25 mouse cellular contexts compared by ENCODE assay signal in genomic region chr7:121014486-121014885, GRCm38 (mm10). TPM values are rescaled to one million over a fixed set of nuclear protein-coding genes. Genes with fewer than 3 reads are reported as not detected.
DNase-seq lines count a peak whose midpoint lies in the region; ATAC-seq lines count a peak whose summit lies in the region.
"Had no signal": no experiment of that assay in that cellular context is flagged by ENCODE, and none has a peak within 500 bp of the region (broad histone marks: within the 10 kb centered on the region; RNA-seq: fewer than 3 reads in every experiment).

No protein-coding gene starts in this region.

- DNase-seq in heart, adult 11 months, result peak; percentile 18
- DNase-seq in lung, postnatal 14 days, result no peak
- peak; percentile 6 for DNase-seq in lung, postnatal 36 days
- no peak for DNase-seq in lung, postnatal 10 days
- DNase-seq: adrenal gland, adult 8-10 months; adrenal gland, postnatal 14 days; adrenal gland, postnatal 36 days; B cell, adult 2 months; cerebellum, adult 11-12 months; cerebellum, adult 2 months; cerebellum, adult 9-10 months; cerebellum, postnatal 10 days; cerebellum, postnatal 25 days had no signal

- no peaks in the 10 kb centered on the region for H3K9me3 ChIP-seq in heart, embryonic 12.5 days (replicated peaks)
- no peaks in the 10 kb centered on the region for H3K9me3 ChIP-seq in lung, embryonic 16.5 days (ENCODE audit: control insufficient read depth, low read length)
- H3K9me3 ChIP-seq: embryonic facial prominence, embryonic 10.5 days; embryonic facial prominence, embryonic 12.5 days; forebrain, embryonic 13.5 days; forebrain, embryonic 15.5 days; G1E had no signal

- H3K27ac ChIP-seq in heart, embryonic 12.5 days (ENCODE audit: poor library complexity, severe bottlenecking), result no peak overlapping the region
- H3K27ac ChIP-seq in lung, embryonic 16.5 days (ENCODE audit: low read length), result no peak overlapping the region
- H3K27ac ChIP-seq: embryonic facial prominence, embryonic 10.5 days; embryonic facial prominence, embryonic 12.5 days; forebrain, embryonic 13.5 days; forebrain, embryonic 15.5 days had no signal

- H3K36me3 ChIP-seq in heart, embryonic 12.5 days, result no peaks in the 10 kb centered on the region
- no peaks in the 10 kb centered on the region for H3K36me3 ChIP-seq in lung, embryonic 16.5 days (ENCODE audit: control insufficient read depth, insufficient read depth, low read length)
- H3K36me3 ChIP-seq: embryonic facial prominence, embryonic 10.5 days; embryonic facial prominence, embryonic 12.5 days; forebrain, embryonic 15.5 days; G1E had no signal

- no peaks in the 10 kb centered on the region for H3K4me1 ChIP-seq in heart, embryonic 12.5 days (replicated peaks)
- H3K4me1 ChIP-seq in lung, embryonic 16.5 days (replicated peaks; ENCODE audit: control insufficient read depth, insufficient read depth, low read length), result no peaks in the 10 kb centered on the region

- peaks cover 11% of the 10 kb centered on the region; the same call in 1 of the 2 replicates for H3K27me3 ChIP-seq in heart, embryonic 12.5 days (replicated peaks)
- H3K27me3 ChIP-seq in lung, embryonic 16.5 days (ENCODE audit: control insufficient read depth, insufficient read depth, low read depth, low read length), result peaks cover 6% of the 10 kb centered on the region; the same call in 1 of the 2 replicates
- H3K27me3 ChIP-seq: CH12.LX; embryonic facial prominence, embryonic 12.5 days; forebrain, embryonic 13.5 days; forebrain, embryonic 15.5 days; Patski had no signal

- H3K4me3 ChIP-seq in heart, embryonic 12.5 days, result no peak overlapping the region
- no peak overlapping the region for H3K4me3 ChIP-seq in lung, embryonic 16.5 days (ENCODE audit: low read length)
- H3K4me3 ChIP-seq: embryonic facial prominence, embryonic 10.5 days; embryonic facial prominence, embryonic 12.5 days; forebrain, embryonic 13.5 days; forebrain, embryonic 15.5 days had no signal

- no peak for ATAC-seq in heart, embryonic 12.5 days (ENCODE audit: insufficient number of reproducible peaks, low FRiP score)
- ATAC-seq in lung, embryonic 16.5 days (ENCODE audit: low read depth), result peak; percentile 82
- ATAC-seq: activated CD4-positive, CD25-positive, alpha-beta regulatory T cell, adult 4 months; CD4-positive, CD25-positive, alpha-beta regulatory T cell, adult 4 months; forebrain, embryonic 13.5 days; forebrain, embryonic 15.5 days; Patski had no signal

- no peak overlapping the region for H3K9ac ChIP-seq in heart, embryonic 12.5 days
- no peak overlapping the region for H3K9ac ChIP-seq in lung, embryonic 16.5 days (ENCODE audit: low read length)
- H3K9ac ChIP-seq: embryonic facial prominence, embryonic 12.5 days; forebrain, embryonic 13.5 days; forebrain, embryonic 15.5 days had no signal

- H3K4me2 ChIP-seq in heart, embryonic 12.5 days, result no peak overlapping the region
- no peak overlapping the region for H3K4me2 ChIP-seq in lung, embryonic 16.5 days (ENCODE audit: low read depth, low read length)
- H3K4me2 ChIP-seq: embryonic facial prominence, embryonic 12.5 days; forebrain, embryonic 13.5 days; forebrain, embryonic 15.5 days had no signal

- WGBS in heart, embryonic 12.5 days, result 77% methylated on average over 10 of the region's 10 CpGs
- WGBS in lung, embryonic 16.5 days, result 58% methylated on average over 10 of the region's 10 CpGs

RNA-seq across cellular contexts. Expression of gene Mettl9, which starts 19.8 kb away (rescaled TPM):
- 116 TPM in 2 replicates for polyA plus RNA-seq in heart, embryonic 12.5 days (2016; fragmentation: Nextera tagmentation; extraction: Ambion mirVana)
- polyA plus RNA-seq in lung, embryonic 16.5 days (2015; fragmentation: Nextera tagmentation; extraction: Ambion mirVana), result 116 and 117 TPM in 2 replicates

RNA-seq across cellular contexts. Expression of gene Mfsd13b, which starts 32.2 kb away (rescaled TPM):
- polyA plus RNA-seq in heart, embryonic 12.5 days (2016; fragmentation: Nextera tagmentation; extraction: Ambion mirVana), result 0.43 and 0.45 TPM in 2 replicates
- 0.23 TPM in 1 of 2 replicates, not detected in the other for polyA plus RNA-seq in lung, embryonic 16.5 days (2015; fragmentation: Nextera tagmentation; extraction: Ambion mirVana)
- polyA plus RNA-seq: activated CD4-positive, CD25-positive, alpha-beta regulatory T cell, adult 4 months; CD4-positive, CD25-positive, alpha-beta regulatory T cell, adult 4 months; embryonic facial prominence, embryonic 12.5 days; embryonic facial prominence, embryonic 14.5 days; G1E had no signal

RNA-seq across cellular contexts. Expression of gene Cdr2, which starts 32.4 kb away (rescaled TPM):
- 16.1 and 17.8 TPM in 2 replicates for polyA plus RNA-seq in heart, embryonic 12.5 days (2016; fragmentation: Nextera tagmentation; extraction: Ambion mirVana)
- polyA plus RNA-seq in lung, embryonic 16.5 days (2015; fragmentation: Nextera tagmentation; extraction: Ambion mirVana), result 8.5 and 9.2 TPM in 2 replicates

RNA-seq across cellular contexts. Expression of gene Igsf6, which starts 59.9 kb away (rescaled TPM):
- polyA plus RNA-seq in heart, embryonic 12.5 days (2016; fragmentation: Nextera tagmentation; extraction: Ambion mirVana), result 0.50 and 1.0 TPM in 2 replicates
- polyA plus RNA-seq in lung, embryonic 16.5 days (2015; fragmentation: Nextera tagmentation; extraction: Ambion mirVana), result 2.3 and 2.4 TPM in 2 replicates

Comparison
In these comparisons a context has a peak if more than half of its experiments do, and no peak if none do; other contexts are left out.
1. DNase-seq: peak in heart, adult 11 months (single experiment) and lung, postnatal 36 days (single experiment); none in lung, postnatal 14 days (single experiment) and lung, postnatal 10 days (single experiment).